Mouse (Mus musculus) forebrain, postnatal 0 days (tissue): ENCODE measurements around the gene Nyap1. TPM values are rescaled to one million over a fixed set of nuclear protein-coding genes. Genes with fewer than 3 reads are reported as not detected.
A peak's percentile ranks its signal among the peaks of the same experiment; 100 is the strongest.

Experiments
- ATAC-seq: fragments of 200-750 bp; cut with Nextera tagmentation; 2 replicates; pipeline ENCODE4 v1.8.0; 2017; ENCODE audit warnings: mild to moderate bottlenecking, moderate library complexity
- DNase-seq: peaks from one replicate; pipeline ENCODE4 v3.0.0-alpha.2; 2015
- H3K27ac ChIP-seq: fragments of 300-500 bp; sonication (generic); 2 replicates; pipeline ENCODE4 v1.5.1; 2014; ENCODE audit warnings: low read depth, mild to moderate bottlenecking, antibody characterized with exemption, low read length, moderate library complexity, mixed read lengths
- H3K27me3 ChIP-seq: fragments of 300-500 bp; sonication (generic); 2 replicates; pipeline ENCODE4 v1.6.1; 2014; ENCODE audit warnings: mild to moderate bottlenecking, low read length, mixed read lengths; ENCODE audit not compliant: insufficient read depth
- H3K36me3 ChIP-seq: fragments of 300-500 bp; sonication (generic); 2 replicates; pipeline ENCODE4 v1.6.1; 2014; ENCODE audit warnings: mild to moderate bottlenecking, moderate library complexity; ENCODE audit not compliant: insufficient read depth
- H3K4me1 ChIP-seq: fragments of 300-500 bp; sonication (generic); 2 replicates; pipeline ENCODE4 v1.6.1; 2014; ENCODE audit warnings: antibody characterized with exemption; ENCODE audit not compliant: insufficient read depth
- H3K4me2 ChIP-seq: fragments of 300-500 bp; sonication (generic); 2 replicates; pipeline ENCODE4 v1.6.1; 2014; ENCODE audit warnings: low read depth, mild to moderate bottlenecking, moderate library complexity
- H3K4me3 ChIP-seq: fragments of 300-500 bp; sonication (generic); 2 replicates; pipeline ENCODE4 v1.5.1; 2014; ENCODE audit warnings: low read depth, low read length, mixed read lengths
- H3K9ac ChIP-seq: fragments of 300-500 bp; sonication (generic); 2 replicates; pipeline ENCODE4 v1.6.1; 2014; ENCODE audit warnings: mild to moderate bottlenecking
- H3K9me3 ChIP-seq: fragments of 300-500 bp; sonication (generic); 2 replicates; pipeline ENCODE4 v1.6.1; 2016; ENCODE audit warnings: low read length
- CTCF ChIP-seq: sonication (generic); IDR thresholded peaks from 2 replicates; pipeline ENCODE4 v1.5.1; 2016; ENCODE audit warnings: antibody characterized with exemption, control low read depth, low read depth
- WGBS: fragments of 180-500 bp; shearing (Covaris S2); extraction: QIAGEN DNeasy Blood & Tissue Kit; methylation state at CpG from one replicate; pipeline ENCODE4 v1.1.7; 2014; 5-methylcytosine and 5-hydroxymethylcytosine counted together
- polyA plus RNA-seq: library from polyadenylated mRNA; unstranded; fragments of >200 nt; fragmentation: Nextera tagmentation; extraction: Ambion mirVana; gene quantifications from 2 replicates; pipeline ENCODE4 v1.2.1, GENCODE M21; 2015
- total RNA-seq: library from RNA; depleted of rRNA; stranded (reverse); fragments of >200 nt; gene quantifications from 2 replicates; pipeline ENCODE4 v1.2.3, GENCODE M21; 2014

Nyap1 gene
- total and polyA plus RNA-seq, 2 experiments from 2014 or later: 48.9 to 252 TPM

DNA sequence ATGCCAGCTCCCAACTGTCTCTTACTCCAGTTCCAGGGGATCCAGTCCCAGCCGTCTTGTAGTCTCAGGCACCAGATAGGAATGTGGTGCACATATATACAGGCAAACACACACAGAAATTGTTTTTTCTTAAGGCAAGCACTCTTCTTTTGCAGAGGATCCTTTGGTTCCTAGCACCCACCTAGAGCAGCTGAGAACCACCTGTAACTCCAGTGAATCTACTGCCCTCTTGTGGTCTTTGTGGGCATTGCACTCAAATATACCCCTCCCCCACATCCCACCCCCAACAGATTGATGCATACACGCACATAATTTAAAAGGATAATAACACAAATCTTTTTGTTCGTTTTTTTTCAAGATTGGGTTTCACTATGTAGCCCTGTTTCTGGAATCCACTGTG, 24.9 kb upstream of the Nyap1 start:
- Histone ChIP-seq H3K27ac (no peak overlapping the region), H3K36me3 (no peaks in the 10 kb centered on the region), H3K9ac (no peak overlapping the region), H3K4me3 (no peak overlapping the region), H3K4me2 (no peak overlapping the region), H3K9me3 (no peaks in the 10 kb centered on the region), H3K4me1 (no peaks in the 10 kb centered on the region), H3K27me3 (no peaks in the 10 kb centered on the region)
- TF ChIP-seq CTCF: peak; percentile 66
- DNase-seq: peak; percentile 63
- ATAC-seq: no peak
- WGBS: 61% methylated on average over 3 of the region's 3 CpGs

DNA sequence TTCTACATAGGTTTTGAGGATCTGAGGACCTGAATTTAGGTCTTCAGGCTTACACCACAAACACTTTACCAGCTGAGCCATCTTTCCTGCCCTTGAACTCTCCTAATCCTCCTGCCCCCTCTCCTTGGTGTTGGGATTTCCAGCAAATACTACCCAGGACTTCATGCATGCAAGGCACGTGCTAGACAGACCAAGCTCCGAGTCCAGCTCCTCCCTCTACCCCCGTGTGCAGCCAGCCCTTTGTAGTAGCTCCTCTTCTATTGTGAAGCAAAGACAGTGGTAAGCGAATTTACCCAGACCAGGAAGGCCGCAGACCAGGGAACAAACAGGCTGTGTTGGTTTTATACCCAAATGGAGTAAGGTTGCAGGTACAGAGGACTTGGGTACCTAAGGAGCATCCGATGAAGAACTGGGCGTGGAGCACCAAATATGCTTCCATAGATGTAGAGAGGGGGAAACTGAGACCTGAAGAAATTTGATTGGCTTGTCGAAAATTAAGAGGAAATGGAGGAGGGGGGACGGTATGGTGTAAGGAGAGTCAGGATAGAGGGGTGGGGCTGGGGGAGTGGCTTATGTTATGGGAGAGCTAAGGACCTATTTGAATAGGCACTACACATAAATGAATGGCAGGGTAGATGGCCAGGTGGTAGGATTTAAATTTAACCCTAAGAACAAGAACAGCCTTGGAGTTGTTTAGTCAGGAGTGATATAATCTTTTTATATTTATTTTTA, 23.4 kb upstream of the Nyap1 start:
- H3K9ac ChIP-seq: no peak overlapping the region
- H3K4me3 ChIP-seq: no peak overlapping the region
- H3K4me1 ChIP-seq: no peaks in the 10 kb centered on the region
- H3K27ac ChIP-seq: no peak overlapping the region
- H3K4me2 ChIP-seq: no peak overlapping the region
- H3K9me3 ChIP-seq: no peaks in the 10 kb centered on the region
- DNase-seq: no peak
- 53% methylated on average over 9 of the region's 9 CpGs for WGBS
- no peaks in the 10 kb centered on the region for H3K27me3 ChIP-seq
- TF ChIP-seq CTCF: no peak
- ATAC-seq: no peak
- no peaks in the 10 kb centered on the region for H3K36me3 ChIP-seq

DNA sequence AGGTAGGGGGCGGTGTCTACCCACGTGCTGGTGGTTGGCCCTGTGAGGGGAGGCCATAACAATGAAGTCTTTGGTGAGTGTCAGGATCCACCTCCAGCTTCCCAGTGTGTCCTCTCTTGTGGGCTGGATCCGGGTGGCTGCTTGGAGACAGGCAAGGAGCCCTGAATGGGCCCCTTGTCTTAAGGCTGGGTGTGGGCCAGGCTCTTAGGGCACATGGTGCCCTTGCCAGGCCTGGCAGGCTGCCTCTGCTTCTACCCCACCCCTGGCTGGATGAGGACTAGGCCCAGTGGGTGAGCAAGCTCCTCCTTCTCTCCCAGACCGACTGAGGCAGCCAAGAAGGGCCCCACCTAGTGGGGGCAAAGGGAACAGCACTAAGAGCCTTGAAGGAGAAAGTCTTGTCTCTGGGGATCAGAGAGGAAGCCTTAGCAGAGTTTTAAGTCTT, 18.6 kb upstream of the Nyap1 start:
- ATAC-seq (peak; percentile 88), DNase-seq (peak; percentile 89)
- no peak overlapping the region for H3K4me2 ChIP-seq
- H3K9ac ChIP-seq: no peak overlapping the region
- WGBS: 19% methylated on average over 4 of the region's 4 CpGs
- H3K27me3 ChIP-seq: no peaks in the 10 kb centered on the region
- H3K9me3 ChIP-seq: no peaks in the 10 kb centered on the region
- no peak overlapping the region for H3K4me3 ChIP-seq
- H3K27ac ChIP-seq: 0 out of 2 replicates have a peak overlapping the region, but pooled peaks have one; percentile 29
- TF ChIP-seq CTCF: peak; percentile 86
- no peaks in the 10 kb centered on the region; the same call in 1 of the 2 replicates for H3K36me3 ChIP-seq
- 0 out of 2 replicates have a peak, but pooled peaks cover 3% of the 10 kb centered on the region for H3K4me1 ChIP-seq

DNA sequence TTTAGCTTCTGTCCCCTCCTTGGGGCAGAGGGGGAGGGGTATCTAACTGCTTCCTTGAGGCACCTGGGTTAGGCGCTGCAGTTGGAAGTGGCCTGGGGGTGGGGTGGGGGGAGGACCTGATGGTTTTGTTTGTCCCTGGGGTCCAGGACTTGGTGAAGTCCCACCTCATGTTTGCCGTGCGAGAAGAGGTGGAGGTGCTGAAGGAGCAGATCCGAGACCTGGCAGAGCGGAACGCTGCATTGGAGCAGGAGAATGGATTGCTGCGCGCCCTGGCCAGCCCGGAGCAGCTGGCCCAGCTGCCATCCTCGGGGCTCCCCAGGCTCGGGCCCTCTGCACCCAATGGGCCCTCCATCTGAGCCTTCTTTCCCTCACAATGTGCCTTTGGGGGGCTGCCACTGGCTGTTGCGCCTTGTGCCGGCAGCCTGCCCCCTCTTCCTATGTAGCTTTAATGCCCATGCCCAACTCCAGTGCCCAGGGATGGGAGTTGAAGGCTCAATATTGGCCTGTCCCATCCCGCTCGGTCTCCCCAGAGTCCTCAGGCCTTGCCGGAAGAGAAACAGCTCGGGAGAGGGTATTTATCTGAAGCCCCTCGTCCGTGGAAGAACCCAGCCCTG, 17.6 kb upstream of the Nyap1 start:
- ATAC-seq (no peak), DNase-seq (no peak)
- Histone ChIP-seq H3K27ac (peak overlapping the region; percentile 81), H3K4me3 (no peak overlapping the region), H3K4me2 (peak overlapping the region; percentile 37; the same call in 1 of the 2 replicates), H3K27me3 (no peaks in the 10 kb centered on the region), H3K9ac (no peak overlapping the region), H3K9me3 (no peaks in the 10 kb centered on the region), H3K4me1 (0 out of 2 replicates have a peak, but pooled peaks cover 3% of the 10 kb centered on the region), H3K36me3 (peaks cover 1% of the 10 kb centered on the region; the same call in 1 of the 2 replicates)
- TF ChIP-seq CTCF: no peak
- WGBS: 76% methylated on average over 19 of the region's 19 CpGs

DNA sequence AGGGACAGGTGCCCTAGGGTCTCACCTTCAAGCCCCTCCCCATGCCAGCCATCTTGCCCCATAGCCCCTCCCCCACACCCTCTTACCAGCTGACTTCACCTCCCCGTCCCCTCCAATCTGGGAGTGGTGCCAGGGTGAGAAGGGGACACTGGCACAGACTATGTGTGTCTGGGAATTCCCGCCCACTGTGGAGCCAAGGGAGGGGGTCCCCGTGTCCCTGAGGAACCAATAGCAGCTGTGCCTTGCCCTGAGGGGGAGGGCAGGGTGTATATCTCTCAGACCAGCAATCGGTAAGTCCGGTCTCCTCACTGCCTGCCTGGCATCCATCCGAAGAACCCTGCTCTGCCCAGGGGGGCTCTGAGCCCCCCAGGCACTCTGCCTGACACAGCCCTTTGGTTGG, 16.5 kb upstream of the Nyap1 start:
- H3K27me3 ChIP-seq: no peaks in the 10 kb centered on the region
- TF ChIP-seq CTCF: no peak
- DNase-seq (peak; percentile 81), ATAC-seq (peak; percentile 69)
- H3K9me3 ChIP-seq: no peaks in the 10 kb centered on the region
- H3K4me3 ChIP-seq: no peak overlapping the region
- peak overlapping the region; percentile 59 for H3K27ac ChIP-seq
- 36% methylated on average over 6 of the region's 6 CpGs for WGBS
- peaks cover 9% of the 10 kb centered on the region for H3K36me3 ChIP-seq
- H3K4me1 ChIP-seq: 0 out of 2 replicates have a peak, but pooled peaks cover 3% of the 10 kb centered on the region
- peak overlapping the region; percentile 28 for H3K9ac ChIP-seq
- peak overlapping the region; percentile 37 for H3K4me2 ChIP-seq

DNA sequence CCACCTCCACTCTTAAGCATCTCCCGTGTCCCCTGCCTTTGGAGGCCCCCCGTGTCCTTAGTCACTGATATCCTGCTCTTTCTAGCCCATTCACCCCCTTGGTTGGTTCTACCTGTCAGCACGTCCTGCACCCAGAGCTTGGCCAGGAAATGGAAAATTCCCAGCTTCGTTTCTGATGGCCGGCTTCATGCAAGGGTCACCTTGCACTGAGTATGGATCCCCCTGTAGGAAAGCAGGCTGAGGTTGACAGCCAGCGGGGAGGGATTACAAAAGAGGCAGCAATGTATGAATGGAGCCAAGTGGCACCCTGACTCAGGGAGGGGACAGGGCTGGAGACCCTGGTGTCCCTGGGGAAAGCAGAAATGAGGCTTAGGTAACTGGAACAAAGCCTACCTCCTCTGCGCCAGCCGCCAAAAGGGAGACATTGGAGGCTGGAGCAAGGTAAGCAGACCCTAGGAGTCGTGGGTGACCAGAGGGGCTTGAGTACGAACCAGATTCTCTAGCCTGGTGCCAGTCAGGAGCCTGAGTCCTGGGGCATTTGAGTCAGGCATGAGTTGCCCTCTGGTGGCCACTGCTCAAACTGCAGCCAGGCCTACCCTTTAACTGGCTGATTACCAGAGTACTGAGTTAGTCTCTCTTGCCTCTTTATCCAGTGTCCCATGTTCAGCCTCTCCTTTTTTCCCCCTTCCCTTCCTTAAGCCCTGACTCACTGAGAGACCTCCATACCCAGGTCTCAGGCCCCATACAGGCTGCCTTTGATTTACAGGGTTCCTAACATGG, 15.7 kb upstream of the Nyap1 start:
- no peak overlapping the region for H3K9ac ChIP-seq
- peak overlapping the region; percentile 51; the same call in 1 of the 2 replicates for H3K27ac ChIP-seq
- ATAC-seq (peak; percentile 58), DNase-seq (peak; percentile 93)
- 41% methylated on average over 10 of the region's 10 CpGs for WGBS
- H3K4me3 ChIP-seq: no peak overlapping the region
- peaks cover 12% of the 10 kb centered on the region for H3K36me3 ChIP-seq
- H3K4me2 ChIP-seq: no peak overlapping the region
- TF ChIP-seq CTCF: peak; percentile 99
- H3K9me3 ChIP-seq: no peaks in the 10 kb centered on the region
- H3K4me1 ChIP-seq: 0 out of 2 replicates have a peak, but pooled peaks cover 3% of the 10 kb centered on the region
- no peaks in the 10 kb centered on the region for H3K27me3 ChIP-seq
